Mouse (Mus musculus) ES-Bruce4 (cell line): ENCODE data around the gene Traip. TPM values are rescaled to one million over a fixed set of nuclear protein-coding genes. Genes with fewer than 3 reads are reported as not detected.

ENCODE experiments used
- H3K27ac ChIP-seq: 2 replicates; pipeline ENCODE4 v1.5.1; 2012; ENCODE audit warnings: low read length, inconsistent platforms; ENCODE audit not compliant: insufficient read depth
- H3K27me3 ChIP-seq: 2 replicates; pipeline ENCODE4 v1.6.1; 2012; ENCODE audit warnings: mild to moderate bottlenecking, low read length, inconsistent platforms; ENCODE audit not compliant: control insufficient read depth, poor library complexity, insufficient read depth, severe bottlenecking
- H3K36me3 ChIP-seq: 2 replicates; pipeline ENCODE4 v1.6.1; 2012; ENCODE audit warnings: inconsistent platforms, mild to moderate bottlenecking, low read length, moderate library complexity; ENCODE audit not compliant: control insufficient read depth, poor library complexity, insufficient read depth, severe bottlenecking
- H3K4me1 ChIP-seq: one replicate; pipeline ENCODE4 v1.8.1; 2011; ENCODE audit warnings: low read length; ENCODE audit not compliant: control insufficient read depth, insufficient read depth
- H3K4me3 ChIP-seq: 2 replicates; pipeline ENCODE4 v1.5.1; 2011; ENCODE audit warnings: low read depth, mild to moderate bottlenecking, low read length
- H3K9ac ChIP-seq: 2 replicates; pipeline ENCODE4 v1.6.1; 2012; ENCODE audit warnings: low read depth, mild to moderate bottlenecking, inconsistent platforms; ENCODE audit not compliant: poor library complexity, severe bottlenecking
- H3K9me3 ChIP-seq: replicated peaks from 2 replicates; pipeline ENCODE4 v1.6.1; 2012; ENCODE audit warnings: mild to moderate bottlenecking, low read length, inconsistent platforms; ENCODE audit not compliant: control insufficient read depth, poor library complexity, insufficient read depth, severe bottlenecking
- CTCF ChIP-seq: IDR thresholded peaks from one replicate; pipeline ENCODE4 v1.8.1; 2011; ENCODE audit warnings: low read depth, low read length
- EP300 ChIP-seq: IDR thresholded peaks from 2 replicates; pipeline ENCODE4 v1.6.1; 2011; ENCODE audit warnings: low read depth, low read length; ENCODE audit not compliant: insufficient read depth
- POLR2A ChIP-seq: IDR thresholded peaks from one replicate; pipeline ENCODE4 v1.8.1; 2011; ENCODE audit warnings: low read length; ENCODE audit not compliant: insufficient read depth
- polyA plus RNA-seq: library from polyadenylated mRNA; stranded (reverse); fragments of >200 nt; gene quantifications from 2 replicates; pipeline ENCODE4 v1.2.4, GENCODE M21; 2011; ENCODE audit warnings: low read depth; ENCODE audit not compliant: missing spikeins, insufficient read depth, insufficient read length

The Traip gene
- polyA plus RNA-seq, 1 experiment, result 20.4 TPM

DNA sequence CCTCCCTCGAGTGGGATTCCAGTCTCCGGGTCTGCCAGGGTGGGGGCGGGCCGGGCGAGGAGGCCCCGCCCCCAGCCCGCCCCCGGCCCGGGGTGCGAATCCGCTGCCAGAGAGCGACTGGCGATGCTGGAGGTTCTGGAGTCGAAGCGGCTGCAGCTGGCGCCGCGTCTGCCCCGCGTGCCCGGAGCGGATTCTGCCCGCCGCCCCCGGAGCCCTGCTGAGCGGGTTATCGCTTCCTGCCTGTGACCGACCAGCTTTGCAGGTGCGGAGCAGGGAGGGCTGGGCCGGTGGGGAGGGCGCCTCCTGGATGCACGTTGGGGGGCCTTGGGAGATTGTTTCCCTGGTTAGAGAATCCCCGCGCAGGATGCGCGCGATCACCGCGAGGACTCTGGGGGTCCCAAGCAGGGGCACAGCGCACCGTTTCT, 14.1 kb upstream of the Traip start:
- H3K36me3 ChIP-seq, result no peaks in the 10 kb centered on the region
- H3K9me3 ChIP-seq, result no peaks in the 10 kb centered on the region
- H3K27ac ChIP-seq, result no peak overlapping the region
- no peaks in the 10 kb centered on the region for H3K4me1 ChIP-seq
- peak overlapping the region; percentile 56 for H3K9ac ChIP-seq
- no peaks in the 10 kb centered on the region for H3K27me3 ChIP-seq
- peak overlapping the region; percentile 69 for H3K4me3 ChIP-seq
- TF ChIP-seq EP300 (no peak), POLR2A (no peak), CTCF (no peak)

DNA sequence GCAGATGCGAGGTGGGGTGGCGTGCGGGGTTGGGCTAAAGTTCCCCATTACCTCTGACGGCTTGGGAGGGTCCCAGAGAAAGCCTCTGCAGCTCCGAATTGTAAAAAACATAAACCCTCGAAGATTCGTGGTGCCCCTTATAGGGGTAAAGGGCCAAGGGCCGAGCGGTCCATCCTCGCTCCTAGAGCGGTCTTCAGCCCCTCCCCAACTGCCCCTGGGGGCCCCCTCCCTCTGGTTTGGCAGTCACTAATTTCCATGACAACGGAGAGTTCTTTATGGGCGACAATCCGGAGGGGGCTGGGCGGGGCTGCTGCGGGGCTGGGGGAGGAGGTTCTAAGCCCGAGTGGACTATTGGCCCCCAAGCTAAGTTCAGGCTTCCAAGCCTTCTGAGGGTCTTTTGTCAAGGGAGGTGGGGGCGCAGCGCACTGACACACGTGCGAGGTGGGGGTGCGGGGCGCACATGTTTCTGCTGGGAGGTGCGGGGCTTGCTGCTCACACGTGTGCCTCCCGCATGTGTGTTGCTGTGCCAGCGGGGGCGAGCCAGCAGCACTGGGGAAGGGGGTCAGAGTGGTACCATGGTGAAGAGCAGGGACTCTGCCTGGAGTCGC, 13.6 kb upstream of the Traip start:
- TF ChIP-seq EP300 (0 out of 2 replicates have a peak, but pooled peaks have one; percentile 23), POLR2A (no peak)
- peak overlapping the region; percentile 56 for H3K9ac ChIP-seq
- H3K4me3 ChIP-seq, result peak overlapping the region; percentile 69
- H3K27ac ChIP-seq, result no peak overlapping the region
- no peaks in the 10 kb centered on the region for H3K36me3 ChIP-seq
- H3K4me1 ChIP-seq, result no peaks in the 10 kb centered on the region
- H3K27me3 ChIP-seq, result no peaks in the 10 kb centered on the region
- no peaks in the 10 kb centered on the region for H3K9me3 ChIP-seq

DNA sequence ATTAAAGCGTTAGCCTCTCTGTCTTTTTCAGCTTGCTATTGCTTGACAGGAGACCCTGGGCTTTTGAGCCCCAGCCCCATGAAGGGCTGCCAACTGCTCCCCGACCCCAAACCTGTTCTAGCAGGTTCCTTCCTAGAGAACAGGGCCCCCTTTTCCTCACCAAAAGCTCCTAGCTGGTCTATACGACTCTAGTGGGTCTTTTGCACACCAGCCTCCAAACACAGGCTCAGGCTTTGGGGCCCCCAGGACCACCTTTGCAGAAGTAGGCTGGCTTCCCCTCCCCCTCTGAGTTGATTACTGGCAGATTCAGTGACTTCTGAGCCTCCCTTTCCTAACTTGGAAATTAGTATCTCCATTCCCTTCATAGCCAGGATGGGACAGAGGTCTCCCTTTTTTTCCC, 13.1 kb upstream of the Traip start:
- H3K27ac ChIP-seq, result no peak overlapping the region
- H3K4me3 ChIP-seq, result peak overlapping the region; percentile 39
- no peaks in the 10 kb centered on the region for H3K27me3 ChIP-seq
- no peak overlapping the region for H3K9ac ChIP-seq
- no peaks in the 10 kb centered on the region for H3K36me3 ChIP-seq
- H3K9me3 ChIP-seq, result no peaks in the 10 kb centered on the region
- TF ChIP-seq EP300 (no peak), CTCF (no peak), POLR2A (no peak)
- H3K4me1 ChIP-seq, result no peaks in the 10 kb centered on the region

GRCm38 (mm10) chr9:107947241-107948194, 2.4 kb upstream of the Traip start:
- no peaks in the 10 kb centered on the region for H3K27me3 ChIP-seq
- no peak overlapping the region for H3K9ac ChIP-seq
- no peaks in the 10 kb centered on the region for H3K36me3 ChIP-seq
- TF ChIP-seq POLR2A (no peak), EP300 (no peak), CTCF (no peak)
- H3K9me3 ChIP-seq, result no peaks in the 10 kb centered on the region
- no peak overlapping the region for H3K27ac ChIP-seq
- H3K4me3 ChIP-seq, result no peak overlapping the region
- no peaks in the 10 kb centered on the region for H3K4me1 ChIP-seq

GRCm38 (mm10) chr9:107949184-107949921, 583 bp upstream of the Traip start:
- TF ChIP-seq EP300, result no peak
- no peak for TF ChIP-seq POLR2A
- TF ChIP-seq CTCF, result no peak
- Histone ChIP-seq H3K36me3 (no peaks in the 10 kb centered on the region), H3K27me3 (no peaks in the 10 kb centered on the region), H3K4me1 (no peaks in the 10 kb centered on the region), H3K9me3 (no peaks in the 10 kb centered on the region), H3K9ac (no peak overlapping the region), H3K27ac (no peak overlapping the region), H3K4me3 (no peak overlapping the region)
